Mouse (Mus musculus) neutrophil, adult 5-6 weeks (primary cell): ENCODE results near the gene Vps13a. TPM values are rescaled to one million over a fixed set of nuclear protein-coding genes. Genes with fewer than 3 reads are reported as not detected.
A peak's percentile ranks its signal among the peaks of the same experiment; 100 is the strongest.

Experiments used
- ATAC-seq: fragments of 151-379, 151-347 bp; 2 replicates; pipeline ENCODE4 v1.8.0; 2017; ENCODE audit warnings: mild to moderate bottlenecking, moderate TSS enrichment; ENCODE audit not compliant: insufficient number of reproducible peaks, poor library complexity, low FRiP score, severe bottlenecking; ENCODE audit errors: extremely low read depth
- total RNA-seq: library from RNA; stranded (forward); fragments of 200-1000 nt; gene quantifications from 2 replicates; pipeline ENCODE4 v1.2.3, GENCODE M21; 2017

The Vps13a gene
- total RNA-seq, 1 experiment from 2014 or later = 111 TPM

GRCm38 (mm10) chr19:16598653-16599297 is 182.0 kb downstream of the Vps13a start:
- no peak for ATAC-seq

- no peak for ATAC-seq
Observed at GRCm38 (mm10) chr19:16597216-16597615, 183.5 kb downstream of the Vps13a start.

GRCm38 (mm10) chr19:16593975-16594317 is 186.8 kb downstream of the Vps13a start:
- no peak for ATAC-seq

- ATAC-seq = no peak
Observed at GRCm38 (mm10) chr19:16593256-16593974, 187.3 kb downstream of the Vps13a start.

GRCm38 (mm10) chr19:16585379-16585778 is 195.4 kb downstream of the Vps13a start:
- ATAC-seq = 0 out of 2 replicates have a peak, but pooled peaks have one; percentile 44

- ATAC-seq = no peak
Observed at GRCm38 (mm10) chr19:16584546-16584945, 196.2 kb downstream of the Vps13a start.

GRCm38 (mm10) chr19:16580501-16580900 is 200.2 kb downstream of the Vps13a start:
- no peak for ATAC-seq

GRCm38 (mm10) chr19:16579656-16580260 is 201.0 kb downstream of the Vps13a start:
- no peak for ATAC-seq

- ATAC-seq = no peak
Observed at GRCm38 (mm10) chr19:16576790-16577189, 203.9 kb downstream of the Vps13a start.

Other genes starting within 250 kb of the Vps13a start
- gene Foxb2, start 92.9 kb upstream of the Vps13a start, total RNA-seq = not detected in 2 replicates
- gene Prune2, start 175.2 kb upstream of the Vps13a start, total RNA-seq = 0.12 and 0.74 TPM in 2 replicates